Mouse (Mus musculus): ENCODE results near the gene Rcl1.

Gene Rcl1

GRCm38 (mm10) chr19:29112662-29113061 lies 11.5 kb downstream of the Rcl1 start:
- no peak for DNase-seq (ENCODE audit: low read depth in 1 of 2, low spot score in 2 of 2)

GRCm38 (mm10) chr19:29113746-29114649 lies 12.8 kb downstream of the Rcl1 start:
- DNase-seq (ENCODE audit: low read depth in 1 of 2, low spot score in 2 of 2) = no peak

- DNase-seq (ENCODE audit: low read depth in 1 of 2, low spot score in 2 of 2) = no peak
Measured at GRCm38 (mm10) chr19:29116796-29117195, 15.6 kb downstream of the Rcl1 start.

GRCm38 (mm10) chr19:29118196-29118595 lies 17.0 kb downstream of the Rcl1 start:
- no peak for DNase-seq (ENCODE audit: low read depth in 1 of 2, low spot score in 2 of 2)

- DNase-seq (ENCODE audit: low read depth in 1 of 2, low spot score in 2 of 2) = no peak
Measured at GRCm38 (mm10) chr19:29120311-29120710, 19.1 kb downstream of the Rcl1 start.

- no peak for DNase-seq (ENCODE audit: low read depth in 1 of 2, low spot score in 2 of 2)
Measured at GRCm38 (mm10) chr19:29121394-29121793, 20.2 kb downstream of the Rcl1 start.

- DNase-seq (ENCODE audit: low read depth in 1 of 2, low spot score in 2 of 2) = no peak
Measured at GRCm38 (mm10) chr19:29124886-29125585, 23.9 kb downstream of the Rcl1 start.

GRCm38 (mm10) chr19:29126347-29127015 lies 25.3 kb downstream of the Rcl1 start:
- DNase-seq (ENCODE audit: low read depth in 1 of 2, low spot score in 2 of 2) = no peak

- no peak for DNase-seq (ENCODE audit: low read depth in 1 of 2, low spot score in 2 of 2)
Measured at GRCm38 (mm10) chr19:29127331-29127730, 26.2 kb downstream of the Rcl1 start.

- DNase-seq (ENCODE audit: low read depth in 1 of 2, low spot score in 2 of 2) = no peak
Measured at GRCm38 (mm10) chr19:29128217-29128616, 27.0 kb downstream of the Rcl1 start.

GRCm38 (mm10) chr19:29129551-29129950 lies 28.4 kb downstream of the Rcl1 start:
- DNase-seq (ENCODE audit: low read depth in 1 of 2, low spot score in 2 of 2) = no peak

GRCm38 (mm10) chr19:29131171-29131570 lies 30.0 kb downstream of the Rcl1 start:
- DNase-seq (ENCODE audit: low read depth in 1 of 2, low spot score in 2 of 2) = no peak

- no peak for DNase-seq (ENCODE audit: low read depth in 1 of 2, low spot score in 2 of 2)
Measured at GRCm38 (mm10) chr19:29134293-29134692, 33.1 kb downstream of the Rcl1 start.

GRCm38 (mm10) chr19:29135172-29135736 lies 34.1 kb downstream of the Rcl1 start:
- no peak for DNase-seq (ENCODE audit: low read depth in 1 of 2, low spot score in 2 of 2)

GRCm38 (mm10) chr19:29138546-29139270 lies 37.5 kb downstream of the Rcl1 start:
- DNase-seq (ENCODE audit: low read depth in 1 of 2, low spot score in 2 of 2) = no peak

GRCm38 (mm10) chr19:29139699-29140456 lies 38.7 kb downstream of the Rcl1 start:
- DNase-seq (ENCODE audit: low read depth in 1 of 2, low spot score in 2 of 2) = no peak

GRCm38 (mm10) chr19:29140933-29141332 lies 39.8 kb downstream of the Rcl1 start:
- no peak for DNase-seq (ENCODE audit: low read depth in 1 of 2, low spot score in 2 of 2)

- no peak for DNase-seq (ENCODE audit: low read depth in 1 of 2, low spot score in 2 of 2)
Measured at GRCm38 (mm10) chr19:29142307-29142706, 41.1 kb downstream of the Rcl1 start.

- no peak for DNase-seq (ENCODE audit: low read depth in 1 of 2, low spot score in 2 of 2)
Measured at GRCm38 (mm10) chr19:29145421-29145820, 44.2 kb downstream of the Rcl1 start.

- no peak for DNase-seq (ENCODE audit: low read depth in 1 of 2, low spot score in 2 of 2)
Measured at GRCm38 (mm10) chr19:29146820-29147219, 45.6 kb downstream of the Rcl1 start.
